Mouse (Mus musculus) naive thymus-derived CD4-positive, alpha-beta T cell, adult 2 months (primary cell): ENCODE measurements at regions not wholly inside any gene's neighbourhood (a gene's known extent, or its start where the extent isn't known, plus 50 kb on each side); places are given as distances from the start of the nearest gene placed in this dataset.

Experiments
- DNase-seq: peaks from one replicate; pipeline ENCODE4 v3.0.0-alpha.2; 2011; ENCODE audit warnings: low read depth

DNA sequence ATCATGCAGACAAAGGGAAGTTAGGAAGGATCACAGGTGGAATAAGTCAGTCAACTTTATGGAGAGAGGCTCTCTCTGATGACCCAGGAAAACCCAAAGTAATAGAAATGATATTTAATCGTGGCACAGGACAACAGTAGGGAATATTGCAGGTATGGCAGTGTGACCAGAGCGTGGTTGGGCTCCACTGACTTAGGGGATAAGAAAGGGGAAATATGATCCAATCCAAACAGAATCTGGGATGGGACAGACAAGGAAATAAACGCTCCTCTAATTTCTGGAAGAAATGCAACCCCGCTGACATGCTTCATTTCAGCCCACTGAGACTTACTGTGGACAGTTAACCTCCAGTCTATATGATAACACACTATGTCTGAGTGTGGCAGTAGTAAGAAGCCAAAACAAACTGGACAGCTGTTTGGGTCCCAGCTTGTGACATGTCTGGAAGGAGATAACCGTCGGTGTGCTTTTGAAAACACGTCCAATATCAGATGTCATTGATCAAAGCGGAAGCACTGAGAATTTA is 400.0 kb downstream of the Rps24 start:
- no peak for DNase-seq

- no peak for DNase-seq
These were observed 403.9 kb downstream of the Rps24 start for GRCm38 (mm10) chr14:24890856-24891255.

GRCm38 (mm10) chr14:24895196-24895595 is 408.3 kb downstream of the Rps24 start:
- DNase-seq: no peak

DNA sequence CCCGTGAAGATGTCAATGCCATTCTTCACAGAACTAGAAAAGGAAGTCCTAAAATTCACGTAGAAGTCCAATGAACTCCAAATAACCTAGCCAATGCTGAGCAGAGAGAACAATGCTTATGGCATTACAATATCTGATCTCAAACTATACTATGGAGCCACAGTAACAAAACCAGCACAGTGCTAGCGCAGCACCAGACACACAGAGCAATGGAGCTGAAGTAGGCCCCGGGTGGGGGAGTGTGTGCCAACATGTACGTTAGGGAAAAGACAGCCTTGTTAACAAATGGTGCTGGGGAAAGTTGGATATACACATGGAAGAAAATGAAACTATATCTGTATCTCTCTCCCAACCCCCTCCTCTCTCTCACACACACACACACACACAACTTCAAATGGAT is 409.8 kb downstream of the Rps24 start:
- DNase-seq: no peak

DNA sequence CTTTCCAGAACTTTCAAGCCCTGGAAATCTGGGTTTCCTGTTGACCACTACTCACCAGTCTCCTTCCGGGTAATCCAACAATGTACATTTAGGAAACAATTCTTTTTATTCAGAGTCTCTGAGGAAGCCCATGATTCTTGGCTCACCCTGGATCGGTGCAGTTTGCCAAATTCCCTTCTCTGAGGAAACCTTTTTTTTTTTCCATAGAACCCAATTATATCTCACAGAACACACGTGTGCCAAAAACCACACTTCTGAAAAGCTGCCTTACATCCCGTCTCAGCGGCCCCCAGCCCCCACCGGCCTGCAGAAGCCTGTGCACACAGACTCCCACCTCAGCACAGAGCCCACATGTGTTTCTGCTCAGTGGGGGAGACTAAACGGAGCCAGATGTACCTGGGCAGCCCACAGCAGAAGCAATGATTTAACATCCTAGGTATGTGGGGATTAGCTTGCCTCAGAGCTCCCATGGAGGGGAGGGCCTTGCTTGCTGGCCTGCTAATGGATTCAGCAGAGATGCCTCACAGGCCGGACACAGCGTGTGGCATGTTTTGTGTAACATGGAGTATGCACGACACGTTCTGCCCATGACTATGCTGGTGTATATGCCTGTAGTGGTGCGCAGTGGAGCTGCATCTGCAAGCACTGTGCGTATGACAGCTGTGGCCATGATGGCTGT is 413.7 kb downstream of the Rps24 start:
- no peak for DNase-seq

DNA sequence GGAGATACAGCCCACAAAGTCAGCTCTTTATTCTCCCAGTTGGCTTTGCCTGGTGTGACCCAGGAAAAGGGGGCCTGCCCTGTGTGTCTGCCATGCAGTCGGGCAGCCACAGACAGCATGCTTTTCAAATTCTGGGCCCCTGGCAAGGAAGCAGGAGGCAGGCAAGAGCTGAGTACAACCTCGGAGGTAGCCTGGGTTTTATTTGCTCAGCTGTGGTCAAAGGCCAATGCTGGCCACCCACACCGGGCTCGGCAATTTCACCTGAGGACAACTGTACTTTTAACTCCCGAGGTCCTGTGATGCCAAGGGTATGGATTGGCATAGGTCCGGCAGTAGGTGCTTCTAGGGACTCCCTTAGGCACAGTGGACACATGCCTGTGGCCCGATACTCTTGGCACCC is 414.8 kb downstream of the Rps24 start:
- DNase-seq: no peak

- DNase-seq: no peak
These were observed 415.9 kb downstream of the Rps24 start for GRCm38 (mm10) chr14:24902870-24903269.

DNA sequence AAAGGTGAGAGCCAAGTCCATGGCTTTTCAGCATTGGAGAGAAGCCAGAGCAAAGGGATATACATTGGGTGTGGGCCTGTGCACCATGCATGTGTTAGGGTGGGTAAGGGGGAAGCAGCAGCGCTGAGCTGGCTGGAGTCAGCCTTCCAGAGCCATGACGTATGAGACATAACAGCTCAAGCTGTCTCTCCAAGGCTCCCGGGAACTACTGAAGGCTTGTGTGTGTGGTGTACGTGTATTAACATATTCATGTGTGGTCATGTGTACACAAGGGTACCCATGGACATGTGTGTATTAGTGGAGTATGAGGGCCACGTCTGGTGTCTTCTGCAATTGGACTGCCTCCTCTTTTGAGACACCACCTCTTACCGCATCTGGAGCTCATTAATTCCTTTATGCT is 417.8 kb downstream of the Rps24 start:
- no peak for DNase-seq

DNA sequence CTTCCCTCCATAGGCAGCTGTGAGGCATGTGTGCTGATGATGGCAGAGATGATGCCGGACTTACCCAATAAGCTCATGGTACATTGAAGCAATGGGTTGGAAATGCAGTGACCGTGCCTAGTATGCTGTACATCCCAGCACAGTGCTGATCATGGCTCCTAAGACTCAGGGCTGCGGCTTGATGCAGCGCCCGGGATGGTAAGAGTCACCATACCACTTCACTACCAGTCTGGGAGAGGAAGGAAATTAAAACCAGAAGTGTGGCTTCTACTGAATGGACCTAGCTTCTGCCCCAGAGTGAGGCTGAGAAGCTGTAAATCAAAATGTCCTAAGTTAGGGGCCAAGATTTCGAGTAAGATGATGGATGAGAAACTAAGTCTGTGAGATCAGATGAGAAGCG is 420.0 kb downstream of the Rps24 start:
- DNase-seq: no peak

- no peak for DNase-seq
These were observed 421.5 kb downstream of the Rps24 start for GRCm38 (mm10) chr14:24908377-24908776.

GRCm38 (mm10) chr14:24911621-24912020 is 424.7 kb downstream of the Rps24 start:
- no peak for DNase-seq

DNA sequence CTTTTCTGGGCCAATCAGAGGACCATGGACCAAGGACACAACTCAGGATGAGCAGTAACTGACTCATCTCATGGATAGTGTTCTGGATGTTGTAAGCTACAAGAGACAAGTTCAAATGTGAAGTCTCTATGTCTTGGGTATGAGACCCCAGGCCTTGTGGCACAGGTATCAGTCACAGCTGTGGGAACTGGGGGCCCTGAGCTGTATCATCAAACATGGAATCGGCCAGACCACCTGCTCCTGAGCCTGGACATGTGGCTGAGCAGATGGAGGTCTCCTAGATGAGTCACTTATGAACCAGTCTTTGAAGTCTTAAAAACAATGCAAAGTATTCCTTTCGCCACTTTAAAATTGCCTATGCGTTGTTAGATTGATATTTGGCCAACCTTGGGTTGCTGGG is 432.1 kb downstream of the Rps24 start:
- DNase-seq: no peak

DNA sequence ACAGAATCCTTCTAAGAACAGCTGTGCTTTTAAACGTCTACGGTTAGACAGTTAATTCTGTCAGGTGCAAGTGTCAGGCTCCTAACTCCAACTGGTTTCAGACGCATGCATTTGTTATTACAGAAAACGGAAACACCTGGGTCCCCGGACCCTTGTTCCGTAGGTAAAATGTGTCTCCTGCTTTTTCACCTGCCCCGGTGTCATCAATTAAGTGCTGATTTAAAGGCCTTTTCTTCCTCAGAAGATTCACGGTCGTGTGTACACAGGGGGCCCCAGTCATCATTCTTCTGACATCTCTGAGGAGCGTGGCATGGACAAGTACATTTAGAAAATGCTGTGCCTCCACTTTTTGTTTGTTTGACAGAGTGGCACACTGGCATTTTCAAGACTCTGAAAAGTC is 435.1 kb downstream of the Rps24 start:
- DNase-seq: no peak

GRCm38 (mm10) chr14:24924561-24924960 is 437.6 kb downstream of the Rps24 start:
- no peak for DNase-seq

- no peak for DNase-seq
These were observed 439.4 kb downstream of the Rps24 start for GRCm38 (mm10) chr14:24926086-24927048.

GRCm38 (mm10) chr14:24928726-24929125 is 441.8 kb downstream of the Rps24 start:
- no peak for DNase-seq

- no peak for DNase-seq
These were observed 443.3 kb downstream of the Rps24 start for GRCm38 (mm10) chr14:24930251-24930650.

GRCm38 (mm10) chr14:24937876-24938275 is 451.0 kb downstream of the Rps24 start:
- DNase-seq: no peak

DNA sequence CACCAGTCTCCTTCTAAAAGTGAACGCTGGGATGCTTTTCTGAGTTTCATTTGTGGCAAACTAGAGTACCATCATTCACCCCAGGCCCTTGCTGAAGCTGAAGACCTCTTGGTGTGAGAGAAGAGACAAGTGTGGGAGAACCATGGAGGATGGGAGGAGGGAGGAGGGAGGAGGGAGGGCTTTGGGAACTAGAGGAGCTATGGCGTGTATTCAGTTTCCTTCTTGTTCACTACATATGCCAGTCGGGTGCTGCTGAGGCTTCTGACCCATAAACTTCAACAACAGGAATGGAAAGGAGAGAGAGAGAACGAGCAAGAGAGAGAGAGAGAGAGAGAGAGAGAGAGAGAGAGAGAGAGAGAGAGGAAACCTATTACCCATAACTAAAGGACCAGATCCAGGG is 452.1 kb downstream of the Rps24 start:
- no peak for DNase-seq

GRCm38 (mm10) chr14:24939476-24940200 is 452.7 kb downstream of the Rps24 start:
- DNase-seq: no peak

DNA sequence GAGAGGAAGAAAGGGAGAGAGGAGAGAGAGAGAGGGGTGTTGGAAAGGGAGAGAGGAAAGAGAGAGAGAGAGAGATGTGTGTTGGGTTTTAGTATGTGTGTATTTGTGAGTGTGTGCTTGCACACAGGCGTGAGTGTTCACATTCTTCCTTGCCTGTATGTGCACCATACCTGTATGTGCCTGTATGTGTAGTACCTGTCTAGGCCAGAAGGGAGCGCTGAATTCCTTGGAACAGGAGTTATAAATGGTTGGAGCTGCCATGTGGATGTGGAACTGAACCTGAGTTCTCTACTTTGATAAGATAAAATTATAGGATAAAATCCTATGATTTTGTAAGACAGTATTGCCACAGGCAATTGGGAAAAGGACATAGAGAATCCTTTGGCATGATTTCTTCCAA is 458.8 kb downstream of the Rps24 start:
- peak; percentile 18 for DNase-seq

DNA sequence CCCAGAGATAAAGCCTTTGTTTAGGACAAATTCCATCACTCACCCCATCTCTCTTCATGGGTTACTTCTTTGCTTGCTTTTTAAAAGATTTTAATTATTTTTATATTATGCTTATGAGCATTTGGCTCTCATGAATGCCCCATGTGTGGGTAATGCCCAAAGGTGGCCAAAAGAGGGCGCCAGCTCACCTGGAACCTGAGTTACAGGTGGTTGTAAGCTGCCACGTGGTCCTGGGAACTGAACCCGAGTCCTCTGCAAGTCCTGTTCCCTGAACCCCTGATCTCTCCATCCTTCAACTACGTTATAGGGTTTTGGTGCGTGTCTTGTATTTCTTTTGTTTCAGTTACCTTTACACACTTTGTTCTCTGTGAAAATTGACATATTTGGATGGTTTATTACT is 460.2 kb downstream of the Rps24 start:
- DNase-seq: no peak
